Mouse (Mus musculus) MEL (cell line): ENCODE data around the gene Islr2. TPM values are rescaled to one million over a fixed set of nuclear protein-coding genes. Genes with fewer than 3 reads are reported as not detected.

ENCODE experiments used
- DNase-seq: peaks from one replicate; pipeline ENCODE4 v3.0.0; 2011; ENCODE audit warnings: low read depth, low spot score
- H3K27ac ChIP-seq: 2 replicates; pipeline ENCODE4 v1.5.1; 2012; ENCODE audit warnings: low read depth, mild to moderate bottlenecking, control low read depth, low read length, moderate library complexity; ENCODE audit not compliant: control insufficient read depth
- H3K27me3 ChIP-seq, 2 experiments: fragments of 150-350 bp in 1 of 2; sonication (generic) in 1 of 2; 2 replicates each; pipeline ENCODE4 v1.6.1; 2012; ENCODE audit warnings: low read length in 2 of 2, mild to moderate bottlenecking in 2 of 2, improper control_type of control experiment in 1 of 2, moderate library complexity in 1 of 2; ENCODE audit not compliant: insufficient read depth in 2 of 2, control insufficient read depth in 1 of 2
- H3K36me3 ChIP-seq, 2 experiments: 2 replicates each; pipeline ENCODE4 v1.6.1; 2012 to 2014; ENCODE audit warnings: low read length in 2 of 2, improper control_type of control experiment in 1 of 2, inconsistent platforms in 1 of 2, mild to moderate bottlenecking in 1 of 2; ENCODE audit not compliant: insufficient read depth in 2 of 2, control insufficient read depth in 1 of 2
- H3K4me1 ChIP-seq, 2 experiments: fragments of 150-350 bp in 1 of 2; sonication (generic) in 1 of 2; 2 replicates each; pipeline ENCODE4 v1.6.1; 2012; ENCODE audit warnings: low read length in 2 of 2, improper control_type of control experiment in 1 of 2, mild to moderate bottlenecking in 1 of 2; ENCODE audit not compliant: insufficient read depth in 2 of 2, control insufficient read depth in 1 of 2
- H3K4me3 ChIP-seq, 2 experiments: fragments of 150-350 bp in 1 of 2; sonication (generic) in 1 of 2; 2 replicates each; pipeline ENCODE4 v1.5.1; 2012; ENCODE audit warnings: low read depth in 2 of 2, low read length in 2 of 2, mild to moderate bottlenecking in 2 of 2, moderate library complexity in 2 of 2, control low read depth in 1 of 2, improper control_type of control experiment in 1 of 2; ENCODE audit not compliant: control insufficient read depth in 1 of 2, insufficient read depth in 1 of 2
- H3K79me2 ChIP-seq: 2 replicates; pipeline ENCODE4 v1.6.1; 2012; ENCODE audit warnings: mild to moderate bottlenecking, low read length, moderate library complexity; ENCODE audit not compliant: control insufficient read depth, poor library complexity, insufficient read depth
- H3K9ac ChIP-seq: 2 replicates; pipeline ENCODE4 v1.6.1; 2012; ENCODE audit warnings: low read depth, mild to moderate bottlenecking, control low read depth, low read length, moderate library complexity; ENCODE audit not compliant: control insufficient read depth, poor library complexity, severe bottlenecking
- H3K9me3 ChIP-seq: fragments of 150-350 bp; sonication (generic); replicated peaks from 2 replicates; pipeline ENCODE4 v1.6.1; 2012; ENCODE audit warnings: mild to moderate bottlenecking, low read length, improper control_type of control experiment, moderate library complexity; ENCODE audit not compliant: insufficient read depth
- BHLHE40 ChIP-seq: IDR thresholded peaks from 2 replicates; pipeline ENCODE4 v1.6.1; 2012; ENCODE audit warnings: low read depth, mild to moderate bottlenecking, inconsistent platforms, low read length, improper control_type of control experiment, borderline replicate concordance
- CHD2 ChIP-seq: IDR thresholded peaks from 2 replicates; pipeline ENCODE4 v1.6.1; 2011; ENCODE audit warnings: low read length, improper control_type of control experiment
- ELF1 ChIP-seq: IDR thresholded peaks from 2 replicates; pipeline ENCODE4 v1.6.1; 2014; ENCODE audit warnings: low read depth, mild to moderate bottlenecking, inconsistent platforms, low read length, improper control_type of control experiment, moderate library complexity
- ETS1 ChIP-seq: IDR thresholded peaks from 2 replicates; pipeline ENCODE4 v1.6.1; 2012; ENCODE audit warnings: low read depth, mild to moderate bottlenecking, inconsistent platforms, low read length, improper control_type of control experiment, moderate library complexity
- GABPA ChIP-seq: IDR thresholded peaks from 2 replicates; pipeline ENCODE4 v1.6.1; 2012; ENCODE audit warnings: low read depth, mild to moderate bottlenecking, inconsistent platforms, low read length, improper control_type of control experiment, moderate library complexity
- GATA1 ChIP-seq: IDR thresholded peaks from 2 replicates; pipeline ENCODE4 v1.6.1; 2011; ENCODE audit warnings: low read depth, low read length, improper control_type of control experiment
- JUND ChIP-seq: IDR thresholded peaks from 2 replicates; pipeline ENCODE4 v1.6.1; 2011; ENCODE audit warnings: low read depth, mild to moderate bottlenecking, improper control_type of control experiment, low read length
- KAT2A ChIP-seq: conservative IDR thresholded peaks from 2 replicates; pipeline ENCODE4 v1.6.1; 2012; ENCODE audit warnings: low read depth, low read length, improper control_type of control experiment, inconsistent platforms
- MAFK ChIP-seq: IDR thresholded peaks from 2 replicates; pipeline ENCODE4 v1.6.1; 2011; ENCODE audit warnings: low read depth, mild to moderate bottlenecking, low read length, improper control_type of control experiment, borderline replicate concordance
- MAX ChIP-seq: IDR thresholded peaks from 2 replicates; pipeline ENCODE4 v1.6.1; 2011; ENCODE audit warnings: low read length, improper control_type of control experiment
- MYB ChIP-seq: IDR thresholded peaks from 2 replicates; pipeline ENCODE4 v1.6.1; 2011; ENCODE audit warnings: mild to moderate bottlenecking, low read depth, low read length, improper control_type of control experiment
- POLR2A ChIP-seq, 2 experiments: IDR thresholded peaks; 2 replicates each; pipeline ENCODE4 v1.6.1; 2011 to 2012; ENCODE audit warnings: low read length in 2 of 2, mild to moderate bottlenecking in 2 of 2, control low read depth in 1 of 2, improper control_type of control experiment in 1 of 2, low read depth in 1 of 2, moderate library complexity in 1 of 2; ENCODE audit not compliant: control insufficient read depth in 1 of 2, insufficient read depth in 1 of 2, poor library complexity in 1 of 2
- POLR2AphosphoS5 ChIP-seq: IDR thresholded peaks from 2 replicates; pipeline ENCODE4 v1.6.1; 2012; ENCODE audit warnings: low read depth, borderline replicate concordance, mild to moderate bottlenecking, inconsistent platforms, low read length, moderate library complexity, mixed read lengths
- RAD21 ChIP-seq: IDR thresholded peaks from 2 replicates; pipeline ENCODE4 v1.6.1; 2011; ENCODE audit warnings: mild to moderate bottlenecking, low read depth, low read length, improper control_type of control experiment
- RCOR1 ChIP-seq: IDR thresholded peaks from 2 replicates; pipeline ENCODE4 v1.6.1; 2012; ENCODE audit warnings: low read depth, mild to moderate bottlenecking, inconsistent platforms, low read length, improper control_type of control experiment
- SIN3A ChIP-seq: IDR thresholded peaks from 2 replicates; pipeline ENCODE4 v1.6.1; 2012; ENCODE audit warnings: low read length, improper control_type of control experiment, inconsistent platforms
- TBP ChIP-seq: IDR thresholded peaks from 2 replicates; pipeline ENCODE4 v1.8.0; 2011; ENCODE audit warnings: low read depth, low read length, improper control_type of control experiment
- USF1 ChIP-seq: IDR thresholded peaks from 2 replicates; pipeline ENCODE4 v1.6.1; 2014; ENCODE audit warnings: low read depth, mild to moderate bottlenecking, inconsistent platforms, low read length, improper control_type of control experiment, moderate library complexity
- ZC3H11A ChIP-seq: IDR thresholded peaks from 2 replicates; pipeline ENCODE4 v1.6.1; 2012; ENCODE audit warnings: low read depth, mild to moderate bottlenecking, inconsistent platforms, low read length, improper control_type of control experiment
- ZMIZ1 ChIP-seq: IDR thresholded peaks from 2 replicates; pipeline ENCODE4 v1.6.1; 2012; ENCODE audit warnings: low read depth, mild to moderate bottlenecking, inconsistent platforms, low read length, improper control_type of control experiment, moderate library complexity
- ZNF384 ChIP-seq: IDR thresholded peaks from 2 replicates; pipeline ENCODE4 v1.6.1; 2012; ENCODE audit warnings: low read depth, mild to moderate bottlenecking, inconsistent platforms, low read length, improper control_type of control experiment
- polyA plus RNA-seq, 2 experiments: library from polyadenylated mRNA; stranded (reverse) in 1 of 2; unstranded in 1 of 2; fragments of >175 nt in 1 of 2; fragments of >200 nt in 1 of 2; gene quantifications; 2 replicates each; pipeline versions ENCODE4 v1.2.1 to v1.2.4; 2012; ENCODE audit warnings: low replicate concordance in 2 of 2, low read depth in 1 of 2; ENCODE audit not compliant: insufficient read length in 2 of 2, insufficient read depth in 1 of 2, missing spikeins in 1 of 2
- total RNA-seq: library from RNA; depleted of rRNA; stranded (reverse); fragments of 300-350 nt; gene quantifications from 2 replicates; pipeline ENCODE4 v1.2.3, GENCODE M21; 2012

Gene Islr2
- total and polyA plus RNA-seq, 3 experiments = 0.15 to 0.17 TPM; not detected in 1

- TF ChIP-seq MAFK (no peak), POLR2AphosphoS5 (no peak), MYB (no peak), SIN3A (no peak), POLR2A (IDR thresholded peaks at IDR 0.05; ENCODE audit: control insufficient read depth in 1 of 2, insufficient read depth in 1 of 2, low read depth in 1 of 2, low read length in 2 of 2, poor library complexity in 1 of 2) (no peak), ZNF384 (no peak), ZC3H11A (no peak), KAT2A (no peak), ZMIZ1 (no peak), MAX (no peak)
- no peak overlapping the region for H3K9ac ChIP-seq
These were observed 7.2 kb downstream of the Islr2 start for GRCm38 (mm10) chr9:58196610-58197567.

GRCm38 (mm10) chr9:58196141-58196540 is 8.0 kb downstream of the Islr2 start:
- no peak overlapping the region for H3K4me3 ChIP-seq
- no peak for DNase-seq
- H3K9me3 ChIP-seq = no peaks in the 10 kb centered on the region
- no peak overlapping the region for H3K27ac ChIP-seq
- no peaks in the 10 kb centered on the region for H3K79me2 ChIP-seq
- H3K4me1 ChIP-seq = no peaks in the 10 kb centered on the region
- no peaks in the 10 kb centered on the region for H3K36me3 ChIP-seq
- no peak overlapping the region for H3K9ac ChIP-seq
- TF ChIP-seq USF1 (no peak), ELF1 (no peak), BHLHE40 (no peak), JUND (no peak), CHD2 (no peak), POLR2AphosphoS5 (no peak), SIN3A (no peak), GABPA (no peak), ZC3H11A (no peak), TBP (no peak), RCOR1 (no peak), ZMIZ1 (no peak), ETS1 (no peak), MAFK (no peak), GATA1 (no peak), RAD21 (no peak)
- H3K27me3 ChIP-seq = peaks cover 7 to 10% of the 10 kb centered on the region in 2 experiments

More at GRCm38 (mm10) chr9:58196610-58197567, 7.2 kb downstream of the Islr2 start:
- Histone ChIP-seq H3K36me3 (no peaks in the 10 kb centered on the region), H3K27ac (no peak overlapping the region), H3K4me1 (no peaks in the 10 kb centered on the region), H3K9me3 (no peaks in the 10 kb centered on the region), H3K27me3 (peaks cover 7 to 8% of the 10 kb centered on the region in 2 experiments), H3K79me2 (no peaks in the 10 kb centered on the region), H3K4me3 (no peak overlapping the region)
- DNase-seq = no peak
